9 mouse cellular contexts compared by ENCODE assay signal in genomic region chr15:79823588-79824280, GRCm38 (mm10). TPM values are rescaled to one million over a fixed set of nuclear protein-coding genes. Genes with fewer than 3 reads are reported as not detected.
DNase-seq lines count a peak whose midpoint lies in the region; ATAC-seq and TF ChIP-seq lines count a peak whose summit lies in the region.
"Had no signal": no experiment of that assay in that cellular context is flagged by ENCODE, and none has a peak within 500 bp of the region (broad histone marks: within the 10 kb centered on the region; RNA-seq: fewer than 3 reads in every experiment).

No protein-coding gene starts in this region.

- no peak for ATAC-seq in lung, embryonic 14.5 days (ENCODE audit: insufficient read depth)
- ATAC-seq in CD4-positive, CD25-positive, alpha-beta regulatory T cell, adult 4 months: no peak

- TF ChIP-seq CTCF in layer of hippocampus, adult 2 months (conservative IDR thresholded peaks at IDR 0.05): peak; percentile 20; the same call in 1 of the 2 replicates
- no peak for TF ChIP-seq CTCF in lung, embryonic 14.5 days (IDR thresholded peaks at IDR 0.05; ENCODE audit: low read depth)

- WGBS in lung, embryonic 14.5 days: 61% methylated on average over 19 of the region's 19 CpGs
- WGBS in midbrain, embryonic 10.5 days: 79% methylated on average over 19 of the region's 19 CpGs

- H3K4me2 ChIP-seq in lung, embryonic 14.5 days: no peak overlapping the region

- H3K27ac ChIP-seq in layer of hippocampus, adult 2 months: peak overlapping the region; percentile 29; the same call in 1 of the 2 replicates
- no peak overlapping the region for H3K27ac ChIP-seq in lung, embryonic 14.5 days (ENCODE audit: low read depth)
- no peak overlapping the region for H3K27ac ChIP-seq in midbrain, embryonic 10.5 days (replicated peaks)
- H3K27ac ChIP-seq: liver, embryonic 14.5 days had no signal

- no peaks in the 10 kb centered on the region for H3K4me1 ChIP-seq in lung, embryonic 14.5 days (ENCODE audit: insufficient read depth)
- H3K4me1 ChIP-seq in midbrain, embryonic 10.5 days: peaks cover 50% of the 10 kb centered on the region

- H3K9me3 ChIP-seq in lung, embryonic 14.5 days (ENCODE audit: low read depth, low read length): no peaks in the 10 kb centered on the region
- H3K9me3 ChIP-seq in midbrain, embryonic 10.5 days (replicated peaks): no peaks in the 10 kb centered on the region

- peaks cover 53% of the 10 kb centered on the region for H3K36me3 ChIP-seq in lung, embryonic 14.5 days (ENCODE audit: insufficient read depth)
- peaks cover 63% of the 10 kb centered on the region for H3K36me3 ChIP-seq in midbrain, embryonic 10.5 days

- no peaks in the 10 kb centered on the region for H3K27me3 ChIP-seq in lung, embryonic 14.5 days (ENCODE audit: insufficient read depth, low read length)
- H3K27me3 ChIP-seq in midbrain, embryonic 10.5 days (ENCODE audit: low read depth, poor library complexity, severe bottlenecking): no peaks in the 10 kb centered on the region

- no peak overlapping the region for H3K9ac ChIP-seq in lung, embryonic 14.5 days
- H3K9ac ChIP-seq: liver, embryonic 14.5 days had no signal

- H3K4me3 ChIP-seq in layer of hippocampus, adult 2 months: no peak overlapping the region
- no peak overlapping the region for H3K4me3 ChIP-seq in lung, embryonic 14.5 days (ENCODE audit: low read depth, low read length)
- H3K4me3 ChIP-seq in midbrain, embryonic 10.5 days: no peak overlapping the region

- peak in 1 of 2 experiments; percentile 26 for DNase-seq in layer of hippocampus, adult 2 months (ENCODE audit: low spot score in 2 of 2)
- DNase-seq in layer of hippocampus, adult 9-11 months: no peak
- peak; percentile 72 for DNase-seq in adrenal gland, postnatal 14 days
- DNase-seq in gastrocnemius, postnatal 25 days: peak; percentile 81
- DNase-seq in lung, embryonic 14.5 days: peak; percentile 74
- DNase-seq in retina, postnatal 1 day: no peak
- no peak for DNase-seq in midbrain, embryonic 10.5 days (ENCODE audit: low spot score)

RNA-seq across cellular contexts. Expression of gene Npcd, which starts 10.3 kb away (rescaled TPM):
- 10 to 100 TPM; 11.9 to 22.4 TPM for total RNA-seq in layer of hippocampus, adult 2 months (2021)
- total RNA-seq in adrenal gland, postnatal 14 days (2021): 0.71 and 0.96 TPM in 2 replicates
- total RNA-seq in gastrocnemius, postnatal 25 days (2021): under 1 TPM in 1 of 2 experiments, not detected in 1; 0.61 TPM
- not detected in 2 replicates for polyA plus RNA-seq in lung, embryonic 14.5 days (2014; fragmentation: Nextera tagmentation; extraction: Ambion mirVana)
- not detected for polyA plus RNA-seq in CD4-positive, CD25-positive, alpha-beta regulatory T cell, adult 4 months (2017; shearing (Covaris generic))
- polyA plus RNA-seq in midbrain, embryonic 10.5 days (2016; fragmentation: Nextera tagmentation; extraction: Ambion mirVana): 0.16 TPM in 1 of 2 replicates, not detected in the other

RNA-seq across cellular contexts. Expression of gene Cbx6, which starts 10.8 kb away (rescaled TPM):
- 100 to 1,000 TPM; 336 to 347 TPM for total RNA-seq in layer of hippocampus, adult 2 months (2021)
- 60.1 and 64.8 TPM in 2 replicates for total RNA-seq in adrenal gland, postnatal 14 days (2021)
- 10 to 100 TPM; 12.5 to 14.6 TPM for total RNA-seq in gastrocnemius, postnatal 25 days (2021)
- polyA plus RNA-seq in lung, embryonic 14.5 days (2014; fragmentation: Nextera tagmentation; extraction: Ambion mirVana): 43.1 and 47.1 TPM in 2 replicates
- polyA plus RNA-seq in CD4-positive, CD25-positive, alpha-beta regulatory T cell, adult 4 months (2017; shearing (Covaris generic)): 10 to 100 TPM in 1 of 2 experiments, 1 to 10 TPM in 1; 9.2 to 14.5 TPM
- polyA plus RNA-seq in midbrain, embryonic 10.5 days (2016; fragmentation: Nextera tagmentation; extraction: Ambion mirVana): 24.0 and 30.4 TPM in 2 replicates

RNA-seq across cellular contexts. Expression of gene Nptxr, which starts 19.2 kb away (rescaled TPM):
- 100 to 1,000 TPM; 756 to 804 TPM for total RNA-seq in layer of hippocampus, adult 2 months (2021)
- 7.0 and 8.4 TPM in 2 replicates for total RNA-seq in adrenal gland, postnatal 14 days (2021)
- total RNA-seq in gastrocnemius, postnatal 25 days (2021): 1 to 10 TPM in 1 of 2 experiments, under 1 TPM in 1; 0.72 to 1.0 TPM
- polyA plus RNA-seq in lung, embryonic 14.5 days (2014; fragmentation: Nextera tagmentation; extraction: Ambion mirVana): 1.7 and 2.0 TPM in 2 replicates
- polyA plus RNA-seq in CD4-positive, CD25-positive, alpha-beta regulatory T cell, adult 4 months (2017; shearing (Covaris generic)): under 1 TPM in 1 of 2 experiments, not detected in 1; 0.42 TPM
- polyA plus RNA-seq in midbrain, embryonic 10.5 days (2016; fragmentation: Nextera tagmentation; extraction: Ambion mirVana): 2.2 and 3.4 TPM in 2 replicates

RNA-seq across cellular contexts. Expression of gene Dnal4, which starts 46.1 kb away (rescaled TPM):
- 10 to 100 TPM; 55.5 to 64.8 TPM for total RNA-seq in layer of hippocampus, adult 2 months (2021)
- total RNA-seq in adrenal gland, postnatal 14 days (2021): 16.6 and 20.1 TPM in 2 replicates
- total RNA-seq in gastrocnemius, postnatal 25 days (2021): 1 to 10 TPM; 5.9 to 6.1 TPM
- 61.0 and 63.8 TPM in 2 replicates for polyA plus RNA-seq in lung, embryonic 14.5 days (2014; fragmentation: Nextera tagmentation; extraction: Ambion mirVana)
- 10 to 100 TPM in 1 of 2 experiments, 1 to 10 TPM in 1; 6.9 to 10.4 TPM for polyA plus RNA-seq in CD4-positive, CD25-positive, alpha-beta regulatory T cell, adult 4 months (2017; shearing (Covaris generic))
- polyA plus RNA-seq in midbrain, embryonic 10.5 days (2016; fragmentation: Nextera tagmentation; extraction: Ambion mirVana): 63.9 and 81.5 TPM in 2 replicates

Comparison
In these comparisons a context has a peak if more than half of its experiments do, and no peak if none do; other contexts are left out.
1. DNase-seq: peak in adrenal gland, postnatal 14 days (single experiment), gastrocnemius, postnatal 25 days (single experiment) and lung, embryonic 14.5 days (single experiment); none in layer of hippocampus, adult 9-11 months (single experiment), retina, postnatal 1 day (single experiment) and midbrain, embryonic 10.5 days (single experiment).
2. RNA of gene Nptxr, which starts 19.2 kb away (total RNA-seq): 756 to 804 TPM in layer of hippocampus, adult 2 months; 7.0 to 8.4 TPM in adrenal gland, postnatal 14 days and 0.72 to 1.0 TPM in gastrocnemius, postnatal 25 days; every median in the first group is over 10 times any median in the second.